Mouse (Mus musculus): ENCODE measurements around the gene Psmc1.

Gene Psmc1

DNA sequence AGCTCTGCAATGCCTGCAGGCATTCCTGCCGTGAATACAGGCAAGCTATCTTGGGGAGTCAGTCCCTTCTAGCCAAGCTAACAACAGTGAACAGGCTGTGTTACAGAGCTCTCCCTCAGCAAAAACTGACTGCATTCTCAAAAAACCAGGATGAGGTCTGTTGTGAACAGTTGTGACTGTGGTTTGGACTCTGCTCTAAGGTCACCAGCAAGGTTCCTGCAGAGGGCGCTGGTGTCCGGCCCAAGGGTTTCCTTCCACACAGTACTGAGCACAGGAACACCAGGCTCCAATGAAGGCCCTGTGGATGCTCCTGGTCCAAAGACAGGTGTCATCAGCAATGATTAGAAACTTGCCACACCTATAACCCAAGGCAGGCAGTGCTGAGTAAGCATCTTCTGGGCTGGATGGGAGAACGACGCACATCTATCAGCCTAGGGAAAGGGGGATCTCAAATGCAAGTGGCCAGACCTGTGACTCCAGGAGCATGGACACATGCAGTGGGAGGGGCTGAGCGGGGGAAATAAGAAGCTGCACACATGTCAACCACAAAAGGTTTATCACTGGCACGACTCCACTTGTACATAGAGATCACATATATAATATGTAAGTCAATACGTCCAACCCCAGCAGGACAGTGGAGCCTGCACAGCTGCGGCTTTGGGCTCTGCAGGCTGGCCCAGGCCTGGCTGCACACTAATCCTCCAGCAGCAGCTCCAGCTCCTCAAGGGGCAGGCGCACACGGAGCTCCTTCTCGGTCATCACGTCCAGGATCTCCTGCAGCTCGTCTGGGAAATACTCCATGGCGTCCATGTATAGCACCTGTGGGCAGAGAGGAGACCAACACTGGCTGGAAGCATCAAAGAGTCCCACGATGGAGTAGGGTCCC, 15.2 kb downstream of the Psmc1 start:
- DNase-seq (ENCODE audit: low spot score in 2 of 2) = no peak

DNA sequence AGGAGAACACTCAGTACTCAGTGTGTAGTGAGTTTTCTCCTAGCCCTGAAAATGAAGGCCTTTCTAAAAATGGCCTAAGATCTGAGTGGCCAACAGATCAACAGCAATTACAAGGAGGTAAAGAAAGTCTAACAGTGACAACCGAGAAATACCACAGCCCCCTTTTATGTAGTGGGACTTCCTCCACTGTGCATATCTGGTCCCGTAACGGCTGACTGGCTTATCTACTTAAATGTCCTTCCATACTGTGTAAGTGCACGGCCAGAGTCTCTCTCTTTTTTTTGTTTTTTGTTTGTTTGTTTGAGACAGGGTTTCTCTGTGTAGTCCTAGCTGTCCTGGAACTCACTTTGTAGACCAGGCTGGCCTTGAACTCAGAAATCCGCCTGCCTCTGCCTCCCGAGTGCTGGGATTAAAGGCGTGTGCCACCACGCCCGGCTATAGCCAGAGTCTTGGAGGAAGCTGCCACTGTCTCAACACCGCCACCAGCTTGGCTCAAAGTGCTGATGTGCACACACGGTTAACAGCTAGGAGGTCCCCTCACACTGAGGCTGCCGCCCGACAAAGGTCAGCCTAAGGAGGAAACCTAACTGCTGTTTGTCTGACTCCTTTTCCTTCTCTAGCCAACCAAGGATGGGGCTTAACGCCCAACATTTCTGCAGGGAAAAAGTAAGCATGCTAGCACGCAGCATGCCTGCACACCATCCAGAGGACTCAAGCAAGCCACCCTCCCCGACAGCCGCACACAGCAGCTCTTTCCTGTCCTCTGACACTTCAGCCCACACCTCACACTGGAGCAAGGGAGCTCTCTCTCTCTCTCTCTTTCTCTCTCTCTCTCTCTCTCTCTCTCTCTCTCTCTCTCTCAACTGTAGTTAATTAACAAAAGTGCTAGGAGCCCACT, 17.3 kb downstream of the Psmc1 start:
- DNase-seq (ENCODE audit: low spot score in 2 of 2) = no peak

DNA sequence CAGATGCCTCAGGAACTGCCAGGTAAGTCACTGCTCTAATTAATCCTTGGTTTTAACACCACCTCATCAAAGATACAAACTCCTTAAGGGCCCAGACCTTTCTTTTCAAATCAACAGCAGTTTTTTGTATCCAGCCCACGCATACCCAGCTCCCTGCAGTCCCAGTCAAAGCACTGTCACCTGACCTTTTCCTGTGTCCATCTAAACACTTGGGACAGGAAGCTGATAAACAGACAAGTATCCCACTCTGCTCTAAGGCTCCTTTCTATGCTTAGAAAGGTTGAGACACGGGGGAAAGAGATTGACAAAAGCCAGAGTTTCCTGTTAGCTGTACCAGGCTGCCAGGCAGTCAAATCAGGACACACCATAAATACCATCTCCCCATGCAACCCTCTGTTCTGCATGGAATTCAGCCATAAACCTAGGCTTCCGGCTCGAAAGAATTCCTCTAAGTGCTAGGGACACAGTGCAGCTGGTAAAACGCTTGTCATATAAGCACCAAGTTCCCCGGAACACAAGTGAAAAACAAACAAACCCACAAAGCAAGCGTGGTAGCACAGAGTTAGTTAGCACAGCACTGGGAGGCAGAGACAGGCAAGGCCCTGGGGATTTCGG, 18.0 kb downstream of the Psmc1 start:
- DNase-seq (ENCODE audit: low spot score in 2 of 2) = no peak

DNA sequence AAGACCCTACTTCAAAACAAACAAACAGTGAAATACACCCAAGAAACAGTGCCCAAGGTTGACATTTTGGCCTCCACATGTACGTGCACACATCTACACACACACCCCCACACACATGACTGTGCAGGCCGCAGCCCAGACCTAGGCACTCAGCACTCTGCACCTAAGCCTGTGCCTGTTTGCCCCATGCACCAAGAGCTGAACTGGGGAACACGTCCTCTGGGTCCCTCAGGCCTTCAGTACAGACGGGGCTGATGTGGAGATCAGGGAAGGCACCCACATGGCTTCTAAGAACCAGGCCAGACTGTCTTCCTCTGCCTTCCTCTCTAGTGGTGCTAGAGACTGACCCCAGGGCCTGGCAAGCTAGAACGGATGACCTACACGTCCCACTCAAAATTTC, 18.6 kb downstream of the Psmc1 start:
- DNase-seq (ENCODE audit: low spot score in 2 of 2) = no peak

DNA sequence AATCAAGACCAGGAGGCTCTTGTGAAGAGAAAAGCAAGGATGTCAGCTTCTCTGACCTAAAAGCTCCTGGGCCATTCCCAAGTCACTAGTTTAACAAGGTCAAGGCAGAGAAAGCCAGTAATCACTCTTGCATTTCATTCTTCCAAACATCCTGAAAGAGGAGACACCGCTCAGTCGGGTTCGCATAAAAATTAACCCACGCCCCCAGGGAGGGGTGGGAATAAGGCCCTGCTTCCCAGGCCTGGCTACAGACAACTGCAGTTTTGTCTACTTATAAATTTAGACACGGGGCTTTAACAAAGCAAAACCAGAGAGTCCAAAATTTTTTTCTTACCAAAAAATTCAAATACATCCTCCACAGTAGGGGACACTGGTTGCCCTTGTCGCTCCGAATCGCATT, 19.0 kb downstream of the Psmc1 start:
- DNase-seq (ENCODE audit: low spot score in 2 of 2) = no peak

DNA sequence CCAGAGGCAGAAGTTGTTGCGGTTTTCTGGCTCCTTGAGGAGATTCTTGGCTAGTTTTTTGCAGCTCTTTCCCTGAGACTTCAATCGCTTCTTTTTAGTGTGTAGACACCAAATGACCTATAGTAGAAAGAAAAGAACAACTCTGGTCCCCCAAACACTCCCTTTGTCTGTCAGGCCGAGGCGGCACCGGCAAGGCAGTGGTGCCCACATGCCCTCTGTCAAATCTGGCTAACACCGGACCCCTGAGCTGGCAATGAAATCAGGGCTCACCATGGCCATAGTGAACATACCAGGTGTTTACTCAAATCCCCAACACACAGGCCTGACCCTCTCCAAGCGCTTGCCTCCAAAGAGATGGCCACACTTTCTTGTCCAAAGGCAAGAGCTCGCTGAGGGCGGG, 21.2 kb downstream of the Psmc1 start:
- no peak for DNase-seq (ENCODE audit: low spot score in 2 of 2)

DNA sequence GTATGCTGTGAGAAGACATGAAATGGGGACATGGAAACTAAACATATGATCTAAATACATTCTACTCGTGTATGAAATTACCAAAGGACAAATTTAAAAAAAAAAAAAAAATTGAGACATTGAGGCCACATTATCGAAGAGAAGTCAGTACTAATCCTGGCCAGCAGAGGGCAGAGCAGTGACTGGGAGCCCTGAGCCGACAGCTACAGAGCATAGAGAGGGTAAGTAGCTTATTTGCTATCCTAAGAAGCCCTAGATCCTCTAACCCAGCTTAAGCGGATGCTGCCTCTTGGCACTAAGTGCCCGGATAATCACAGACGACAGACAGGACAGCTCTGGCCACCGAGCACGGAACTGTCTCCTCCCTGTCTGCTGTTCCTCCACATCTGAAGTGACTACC, 21.7 kb downstream of the Psmc1 start:
- peak in 1 of 2 experiments; percentile 60 for DNase-seq (ENCODE audit: low spot score in 2 of 2)

DNA sequence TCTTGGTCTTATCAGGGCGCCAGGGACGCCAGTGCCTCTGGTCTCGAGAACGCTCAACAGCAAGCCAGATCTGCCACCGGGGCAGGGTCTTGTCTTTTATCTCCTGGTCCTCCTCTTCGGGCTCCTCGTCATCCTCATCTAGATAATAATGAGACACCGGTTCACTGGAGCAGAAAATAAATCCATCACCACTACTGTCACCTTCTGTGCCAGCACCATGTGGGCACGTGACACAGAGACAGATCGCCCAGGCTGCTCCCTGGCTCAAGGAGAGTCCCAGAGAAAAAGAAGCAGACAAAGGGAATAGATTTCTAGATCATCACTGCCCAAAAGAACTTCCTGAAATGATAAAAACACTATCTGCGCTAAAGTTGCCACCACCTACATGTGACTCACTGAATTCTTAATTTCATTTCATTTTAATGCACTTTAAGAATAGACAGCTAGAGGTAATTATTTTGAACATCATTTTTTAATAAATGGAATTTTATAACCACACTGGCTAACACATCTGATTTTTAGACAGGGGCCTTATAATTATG, 24.5 kb downstream of the Psmc1 start:
- DNase-seq (ENCODE audit: low spot score in 2 of 2) = no peak

DNA sequence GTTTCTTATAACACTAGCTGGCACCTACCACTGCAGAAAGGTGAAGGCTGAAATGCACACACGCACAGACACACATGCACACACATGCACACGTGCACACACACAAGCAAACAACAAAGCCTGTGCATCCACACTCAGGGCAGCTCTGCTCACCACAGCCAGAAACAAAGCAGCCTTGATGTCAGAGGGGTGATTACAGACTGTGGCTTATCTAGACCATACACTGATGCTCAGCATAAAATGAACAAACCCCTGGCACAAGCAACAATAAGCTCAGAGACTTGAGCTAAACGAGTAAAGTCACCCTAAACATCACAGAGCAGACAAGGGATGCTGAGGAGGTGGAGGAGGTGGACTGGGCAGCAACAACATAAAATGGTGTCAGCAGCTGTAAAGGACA, 25.2 kb downstream of the Psmc1 start:
- DNase-seq (ENCODE audit: low spot score in 2 of 2) = no peak

DNA sequence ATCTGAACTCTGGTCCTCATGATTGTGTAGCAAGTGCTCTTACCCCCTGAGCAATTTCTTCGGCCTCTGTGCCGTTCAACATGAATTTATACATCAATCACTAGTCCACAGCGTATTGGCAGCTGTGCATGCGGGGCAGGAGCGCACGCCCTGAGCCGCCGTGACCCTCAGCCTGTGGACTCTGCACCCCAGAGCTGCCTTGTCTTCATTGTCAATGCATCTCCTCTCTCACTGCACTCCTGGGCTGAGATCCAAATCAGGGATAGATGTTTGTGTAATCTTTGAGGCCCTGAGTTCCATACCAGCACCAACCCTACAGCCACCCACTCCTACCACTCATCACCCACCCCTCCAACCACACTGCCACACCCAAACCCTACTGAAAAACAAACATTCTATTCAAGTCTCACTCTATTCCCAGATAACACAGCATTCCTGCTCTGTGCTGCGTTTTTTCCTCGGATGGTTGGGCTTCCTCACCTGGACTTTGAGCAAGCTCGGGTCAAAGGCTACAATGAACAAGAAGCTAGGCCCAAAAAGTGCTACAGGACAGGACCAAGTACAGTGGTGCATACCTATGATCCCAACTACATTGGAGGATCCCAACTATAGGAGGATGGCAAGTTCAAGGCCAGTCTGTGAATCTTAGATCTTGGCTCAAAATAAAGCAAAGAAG, 33.0 kb downstream of the Psmc1 start:
- no peak for DNase-seq (ENCODE audit: low spot score in 2 of 2)

DNA sequence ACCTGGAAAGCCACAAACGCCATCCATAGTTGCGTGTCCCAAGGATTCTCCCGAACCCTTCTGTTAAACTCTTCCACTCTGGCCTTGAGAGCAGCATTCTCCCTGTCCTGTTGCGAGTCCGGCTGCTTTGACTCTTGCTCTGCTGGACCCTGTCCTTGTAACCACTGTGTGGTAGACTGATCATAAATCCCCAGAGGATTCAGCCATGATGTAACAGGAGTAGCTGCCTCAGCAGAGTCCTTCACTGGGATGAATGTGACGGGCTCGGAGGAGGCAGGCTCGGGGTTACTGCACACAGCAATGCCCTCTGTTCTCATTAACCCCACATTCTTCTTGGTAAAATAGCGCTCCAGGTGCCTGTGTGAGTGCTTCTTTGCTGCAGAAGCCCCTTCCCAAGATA, 33.8 kb downstream of the Psmc1 start:
- no peak for DNase-seq (ENCODE audit: low spot score in 2 of 2)

DNA sequence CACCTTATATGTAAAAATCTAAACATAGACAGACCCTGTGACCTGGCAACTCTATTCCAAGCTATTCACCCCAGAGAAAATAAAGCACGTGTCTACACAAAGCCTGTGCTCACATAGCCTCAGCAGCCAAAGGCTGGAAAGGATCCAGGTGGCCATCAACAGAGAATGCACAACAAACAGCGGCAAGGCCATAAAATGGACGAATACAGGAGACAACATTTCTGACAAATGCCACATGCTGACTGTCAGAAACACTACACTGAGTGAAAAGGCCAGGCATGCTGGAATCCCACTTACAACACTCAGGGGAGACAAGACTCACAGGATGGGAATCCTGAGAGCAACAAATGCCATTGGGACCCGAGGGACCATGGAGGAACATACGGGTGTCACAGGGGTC, 34.3 kb downstream of the Psmc1 start:
- DNase-seq (ENCODE audit: low spot score in 2 of 2) = no peak

DNA sequence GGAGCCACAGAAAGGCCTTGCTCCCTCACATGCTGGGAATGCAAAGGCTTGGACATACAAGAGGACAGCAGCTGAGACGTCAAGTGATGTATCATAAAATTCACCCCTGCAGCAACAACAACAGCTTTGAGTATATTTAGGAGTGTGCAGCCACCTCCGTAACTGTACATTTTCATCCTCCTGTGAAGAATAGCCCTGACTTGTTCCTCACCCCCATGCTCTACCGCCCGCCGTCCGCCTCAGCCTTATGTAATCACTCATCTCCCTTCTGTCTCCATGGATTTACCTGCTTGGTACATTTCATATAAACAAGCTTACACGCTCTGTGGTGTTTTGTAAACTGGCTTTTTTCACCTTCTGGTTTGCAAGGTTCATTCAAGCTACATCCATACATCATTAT, 42.5 kb downstream of the Psmc1 start:
- DNase-seq (ENCODE audit: low spot score in 2 of 2) = no peak

DNA sequence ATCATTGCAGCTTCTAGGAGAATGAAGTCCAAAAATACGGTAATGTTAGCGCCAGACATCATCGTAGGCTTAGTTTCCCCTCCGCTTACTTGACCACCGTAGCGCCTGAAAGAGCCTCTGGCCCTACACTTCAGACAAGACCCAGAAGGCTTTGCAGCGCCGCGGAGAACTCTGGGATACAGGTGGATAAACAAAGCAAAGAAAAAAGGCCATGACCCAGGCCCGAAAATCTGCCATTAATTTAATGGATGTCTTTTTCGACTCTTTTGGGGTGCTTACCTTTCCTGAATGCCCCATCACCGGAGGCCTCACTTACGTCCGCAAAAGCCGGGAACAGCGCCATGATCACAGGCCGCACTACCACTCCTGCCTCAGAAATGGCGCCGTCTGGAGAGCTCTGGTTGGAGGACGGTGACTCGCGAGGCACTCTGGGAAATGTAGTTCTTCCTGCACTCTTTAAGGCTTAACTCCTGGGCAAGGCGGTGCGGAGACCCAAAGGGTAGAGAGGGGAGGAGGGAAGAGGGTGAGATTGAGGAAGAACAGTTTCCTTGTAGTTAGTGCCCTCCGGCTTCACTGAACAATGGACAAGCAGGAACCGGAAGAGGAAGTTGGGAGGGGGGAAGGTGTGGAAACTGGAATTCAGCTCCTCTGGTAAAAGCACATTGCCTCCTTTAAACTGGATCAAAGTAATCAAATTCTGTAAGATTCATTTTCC, 49.5 kb downstream of the Psmc1 start, which contains the start of gene Nrde2:
Gene Nrde2, minus strand, starts transcription at position 393 of the 715 bp plus-strand sequence.
- peak; percentile 71 to 82 for DNase-seq (ENCODE audit: low spot score in 2 of 2)

DNA sequence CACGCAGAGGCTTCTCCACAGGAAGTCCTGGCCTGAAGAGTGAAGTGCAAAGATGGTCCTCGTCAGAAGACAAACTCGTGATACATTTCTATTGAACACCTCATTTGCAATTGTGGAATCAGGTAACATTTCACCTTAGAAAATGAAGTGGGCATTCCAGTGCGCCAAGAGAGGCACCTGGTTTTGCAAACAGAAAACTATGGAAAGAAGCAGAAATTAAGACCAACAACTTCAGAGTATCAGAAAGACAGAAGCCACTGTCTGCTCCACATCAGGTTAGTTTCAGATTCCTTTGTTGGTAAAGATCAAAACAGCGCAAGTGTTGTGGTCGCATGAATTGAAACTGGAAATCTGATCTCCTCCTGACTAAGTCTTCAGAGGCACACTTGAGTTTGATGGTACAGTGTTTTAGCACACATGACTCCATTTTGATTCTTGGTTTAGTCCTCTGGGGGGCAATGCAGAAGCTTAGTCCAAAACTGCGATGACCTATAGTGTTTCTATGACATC, 55.1 kb downstream of the Psmc1 start:
- no peak for DNase-seq (ENCODE audit: low spot score in 2 of 2)

DNA sequence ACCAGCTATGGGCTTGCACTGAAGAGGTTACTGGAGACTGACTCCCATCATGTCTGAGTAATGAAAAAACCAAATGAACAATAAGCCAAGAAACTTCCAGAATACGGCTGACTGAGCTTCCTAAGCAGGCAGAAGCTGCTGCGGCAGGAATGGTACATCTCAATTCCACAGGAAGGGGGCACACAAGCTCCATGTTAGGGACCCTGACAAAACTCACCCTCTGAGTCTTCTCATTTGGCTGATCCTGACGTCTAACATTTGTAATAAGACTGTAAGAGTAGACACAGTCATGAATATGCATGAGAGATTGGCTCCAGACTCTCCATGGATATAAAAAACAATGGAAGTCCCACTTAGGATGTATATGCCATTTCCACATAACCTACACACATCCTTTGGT, 56.2 kb downstream of the Psmc1 start:
- no peak for DNase-seq (ENCODE audit: low spot score in 2 of 2)

DNA sequence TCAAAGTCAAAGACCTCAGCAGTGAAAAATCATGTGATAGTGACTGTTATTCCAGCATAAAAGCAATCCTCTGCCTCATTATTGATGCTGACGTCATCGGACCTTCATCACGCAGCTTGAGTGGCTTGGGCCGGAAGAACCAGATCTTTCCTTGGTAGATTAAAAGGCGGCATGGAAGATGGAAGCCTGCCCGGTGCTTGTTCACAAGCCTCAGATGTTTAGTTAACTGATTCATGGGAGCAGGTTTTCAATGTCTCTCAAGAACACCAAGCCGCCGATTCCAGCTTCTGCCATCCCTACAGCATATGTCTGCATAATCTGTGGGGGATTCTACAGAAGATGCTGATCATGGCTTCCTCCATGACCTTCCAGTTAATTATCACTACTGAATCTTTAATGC, 57.0 kb downstream of the Psmc1 start:
- DNase-seq (ENCODE audit: low spot score in 2 of 2) = no peak

DNA sequence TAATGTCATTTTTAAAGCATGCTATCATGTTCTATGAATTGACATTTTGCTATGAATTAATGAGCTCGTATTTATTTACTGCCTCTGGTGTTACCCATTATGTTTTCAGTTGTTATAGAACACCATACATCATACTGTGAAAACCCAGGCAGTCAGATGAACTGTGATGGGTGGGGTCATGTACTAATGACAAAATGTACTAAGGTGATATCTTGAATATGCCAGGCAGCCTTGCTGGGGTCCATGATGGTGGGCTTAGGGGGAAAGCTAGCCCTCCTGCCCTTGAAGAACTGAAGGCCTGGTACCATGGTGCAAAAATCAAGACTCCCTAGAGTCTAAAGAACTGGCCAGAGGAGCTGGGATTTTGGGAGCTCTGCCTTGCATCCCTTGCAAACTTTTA, 57.5 kb downstream of the Psmc1 start:
- DNase-seq (ENCODE audit: low spot score in 2 of 2) = no peak

DNA sequence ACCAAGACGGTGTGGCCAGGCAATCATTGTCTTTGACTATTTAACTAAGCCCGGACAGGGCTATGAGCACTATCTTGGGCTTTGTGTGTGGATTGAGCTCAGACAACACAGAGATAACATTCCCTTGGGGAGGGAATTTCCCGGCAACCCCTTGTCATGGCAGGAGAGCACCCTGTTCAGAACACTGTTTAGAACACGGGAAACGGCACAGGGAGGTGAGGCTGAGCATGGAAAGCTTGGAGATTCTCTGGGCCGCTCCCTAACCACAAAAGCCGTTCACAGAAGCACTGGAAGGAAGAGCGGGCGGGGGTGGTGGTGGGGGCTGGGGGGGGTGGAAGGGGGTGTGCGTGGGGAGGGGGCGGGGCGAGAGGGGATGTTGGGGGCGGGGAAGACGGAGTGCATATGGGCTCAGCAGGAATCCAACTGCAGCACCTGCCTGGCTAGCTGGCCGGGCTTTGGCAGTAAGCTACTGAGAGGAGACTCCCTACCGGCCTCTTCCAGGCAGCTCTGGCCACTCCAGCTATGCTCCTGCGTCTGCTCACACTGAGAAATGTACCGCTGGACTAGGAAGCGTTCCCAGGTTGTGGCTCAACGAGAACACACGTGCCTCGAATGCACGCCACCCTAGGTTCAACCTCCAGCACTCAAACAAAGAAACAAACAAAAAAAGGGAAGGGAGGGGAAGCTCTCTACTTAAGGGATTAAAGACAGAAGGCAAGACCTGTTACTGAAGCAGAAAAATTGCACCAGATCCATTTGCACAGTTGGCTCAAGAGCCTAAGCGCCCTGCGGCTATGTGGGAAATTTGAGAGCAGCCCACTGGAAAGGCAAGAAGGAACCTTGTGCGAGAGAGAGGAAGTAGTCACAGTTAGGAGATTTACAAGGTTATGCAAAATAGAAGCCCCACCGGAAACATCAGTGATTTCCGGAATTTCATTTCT, 58.2 kb downstream of the Psmc1 start:
- DNase-seq (ENCODE audit: low spot score in 2 of 2) = no peak

All from spleen, postnatal 14 days (tissue).